Mouse (Mus musculus): ENCODE results near the gene Tent4b.

The Tent4b gene

DNA sequence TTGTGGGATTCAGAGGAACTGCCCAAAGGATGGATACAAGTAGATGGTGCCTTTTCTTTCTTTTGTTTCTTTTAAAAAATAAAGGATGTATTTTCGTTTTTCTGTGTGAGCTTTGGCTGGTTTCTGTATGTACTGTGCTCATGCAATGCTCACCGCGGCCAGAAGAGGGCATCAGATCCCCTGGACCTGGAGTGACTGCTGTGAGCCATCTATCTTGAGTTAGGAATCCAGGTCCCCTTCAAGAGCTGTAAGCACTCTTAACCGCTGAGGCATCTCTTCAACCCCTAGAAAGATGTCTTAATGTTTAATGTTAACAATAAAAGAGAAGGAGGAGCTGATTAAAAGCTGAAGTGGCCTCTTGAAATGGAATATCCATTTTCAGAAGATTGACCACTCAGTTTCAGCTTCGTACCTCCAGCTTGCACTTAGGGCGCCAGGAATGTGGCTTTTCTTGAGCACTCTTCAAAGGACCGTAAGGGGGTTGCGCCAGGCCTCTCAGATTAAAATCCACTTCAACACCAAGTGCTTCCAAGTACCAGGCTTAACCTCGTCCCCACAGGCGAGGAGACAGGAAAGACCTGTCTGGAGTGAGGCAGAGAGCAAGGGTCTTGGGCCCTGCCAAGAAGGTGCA lies 67.3 kb downstream of the Tent4b start:
- Histone ChIP-seq H3K9me3 (ENCODE audit: low read length) (no peaks in the 10 kb centered on the region), H3K36me3 (ENCODE audit: insufficient read depth, low read length) (no peaks in the 10 kb centered on the region), H3K27me3 (ENCODE audit: insufficient read depth, low read length) (peaks cover 28% of the 10 kb centered on the region), H3K4me1 (replicated peaks; ENCODE audit: low read depth, low read length) (peaks cover 26% of the 10 kb centered on the region), H3K4me3 (replicated peaks; ENCODE audit: low read length) (no peak overlapping the region)
- TF ChIP-seq POU5F1 (IDR thresholded peaks at IDR 0.05; ENCODE audit: borderline replicate concordance, low read length) (no peak), CTCF (conservative IDR thresholded peaks at IDR 0.05; ENCODE audit: low read length) (peak; percentile 91)

DNA sequence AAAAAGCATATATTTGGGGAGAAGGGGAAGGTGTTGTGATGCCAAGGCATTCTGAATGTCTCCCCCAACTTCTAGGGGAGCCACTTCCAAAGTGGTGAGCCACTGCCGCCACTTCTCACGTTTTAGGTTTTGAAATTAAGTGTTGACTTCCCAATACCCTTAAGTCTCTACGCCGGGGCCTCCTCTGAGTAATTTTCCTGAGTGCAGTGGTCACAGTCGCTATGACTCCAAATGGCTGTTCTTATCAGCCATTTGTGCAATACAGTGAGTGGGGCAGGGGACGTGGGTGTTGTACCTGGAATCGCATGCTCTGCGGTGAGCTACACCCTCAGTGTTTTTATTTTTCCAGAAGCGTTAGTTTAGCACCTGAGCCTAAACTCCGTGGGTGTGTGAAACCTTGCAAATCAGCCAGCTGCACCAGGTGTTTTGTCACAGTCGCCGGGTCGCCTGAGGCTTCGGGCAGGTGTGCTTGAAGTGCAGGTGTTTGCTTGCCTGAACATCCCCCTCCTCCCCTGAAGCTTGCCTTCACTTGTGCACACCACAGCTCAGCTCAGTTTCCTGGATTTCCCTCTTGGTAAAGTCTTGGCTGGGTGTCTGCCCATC lies 67.9 kb downstream of the Tent4b start:
- no peaks in the 10 kb centered on the region for H3K36me3 ChIP-seq (ENCODE audit: insufficient read depth, low read length)
- peaks cover 34% of the 10 kb centered on the region for H3K27me3 ChIP-seq (ENCODE audit: insufficient read depth, low read length)
- no peaks in the 10 kb centered on the region for H3K9me3 ChIP-seq (ENCODE audit: low read length)
- H3K4me3 ChIP-seq (replicated peaks; ENCODE audit: low read length), result no peak overlapping the region
- H3K4me1 ChIP-seq (replicated peaks; ENCODE audit: low read depth, low read length), result peaks cover 26% of the 10 kb centered on the region
- TF ChIP-seq POU5F1 (IDR thresholded peaks at IDR 0.05; ENCODE audit: borderline replicate concordance, low read length) (no peak), NANOG (IDR thresholded peaks at IDR 0.05; ENCODE audit: borderline replicate concordance, low read length) (no peak), CTCF (conservative IDR thresholded peaks at IDR 0.05; ENCODE audit: low read length) (no peak)

DNA sequence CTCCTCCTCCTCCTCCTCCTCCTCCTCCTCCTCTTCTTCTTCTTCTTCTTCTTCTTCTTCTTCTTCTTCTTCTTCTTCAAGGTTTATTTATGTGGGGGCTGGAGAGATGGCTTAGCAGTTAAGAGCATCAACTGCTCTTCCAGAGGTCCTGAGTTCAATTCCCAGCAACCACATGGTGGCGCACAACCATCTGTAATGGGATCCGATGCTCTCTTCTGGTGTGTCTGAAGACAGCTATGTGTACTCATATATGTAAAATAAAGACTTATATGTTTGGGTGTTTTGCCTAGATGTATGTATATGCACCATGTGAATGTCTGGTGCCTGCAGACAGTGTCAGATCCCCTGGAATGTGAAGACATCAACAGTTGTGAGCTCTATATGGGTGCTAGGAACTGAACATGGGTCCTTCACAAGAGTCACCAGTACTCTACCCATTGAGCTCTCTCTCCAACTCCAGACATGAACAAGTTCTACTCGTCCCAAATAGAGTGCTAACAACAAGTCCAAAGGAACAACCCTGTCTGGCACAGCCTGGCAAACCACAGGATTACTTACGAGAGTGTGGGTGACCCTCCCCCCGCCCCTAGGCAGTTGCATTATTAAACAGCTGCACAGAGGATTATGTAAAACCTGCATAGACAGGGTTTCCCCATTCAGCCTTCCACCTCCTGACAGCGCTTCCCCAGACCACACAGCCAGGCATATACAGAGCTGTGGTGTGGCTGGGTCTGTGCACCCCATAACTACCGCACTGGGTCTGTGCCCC lies 70.3 kb downstream of the Tent4b start:
- H3K27me3 ChIP-seq (ENCODE audit: insufficient read depth, low read length), result peaks cover 58% of the 10 kb centered on the region
- H3K9me3 ChIP-seq (ENCODE audit: low read length), result no peaks in the 10 kb centered on the region
- peaks cover 20% of the 10 kb centered on the region for H3K4me1 ChIP-seq (replicated peaks; ENCODE audit: low read depth, low read length)
- H3K4me3 ChIP-seq (replicated peaks; ENCODE audit: low read length), result no peak overlapping the region
- H3K36me3 ChIP-seq (ENCODE audit: insufficient read depth, low read length), result no peaks in the 10 kb centered on the region
- TF ChIP-seq NANOG (IDR thresholded peaks at IDR 0.05; ENCODE audit: borderline replicate concordance, low read length) (no peak), POU5F1 (IDR thresholded peaks at IDR 0.05; ENCODE audit: borderline replicate concordance, low read length) (no peak), CTCF (conservative IDR thresholded peaks at IDR 0.05; ENCODE audit: low read length) (no peak)

- TF ChIP-seq CTCF (conservative IDR thresholded peaks at IDR 0.05; ENCODE audit: low read length) (peak; percentile 31), NANOG (IDR thresholded peaks at IDR 0.05; ENCODE audit: borderline replicate concordance, low read length) (no peak), POU5F1 (IDR thresholded peaks at IDR 0.05; ENCODE audit: borderline replicate concordance, low read length) (no peak)
- peaks cover 66% of the 10 kb centered on the region for H3K27me3 ChIP-seq (ENCODE audit: insufficient read depth, low read length)
- no peak overlapping the region for H3K4me3 ChIP-seq (replicated peaks; ENCODE audit: low read length)
- peaks cover 20% of the 10 kb centered on the region for H3K4me1 ChIP-seq (replicated peaks; ENCODE audit: low read depth, low read length)
- H3K9me3 ChIP-seq (ENCODE audit: low read length), result no peaks in the 10 kb centered on the region
- H3K36me3 ChIP-seq (ENCODE audit: insufficient read depth, low read length), result no peaks in the 10 kb centered on the region
Observed at GRCm38 (mm10) chr8:88270086-88270485, 71.1 kb downstream of the Tent4b start.

DNA sequence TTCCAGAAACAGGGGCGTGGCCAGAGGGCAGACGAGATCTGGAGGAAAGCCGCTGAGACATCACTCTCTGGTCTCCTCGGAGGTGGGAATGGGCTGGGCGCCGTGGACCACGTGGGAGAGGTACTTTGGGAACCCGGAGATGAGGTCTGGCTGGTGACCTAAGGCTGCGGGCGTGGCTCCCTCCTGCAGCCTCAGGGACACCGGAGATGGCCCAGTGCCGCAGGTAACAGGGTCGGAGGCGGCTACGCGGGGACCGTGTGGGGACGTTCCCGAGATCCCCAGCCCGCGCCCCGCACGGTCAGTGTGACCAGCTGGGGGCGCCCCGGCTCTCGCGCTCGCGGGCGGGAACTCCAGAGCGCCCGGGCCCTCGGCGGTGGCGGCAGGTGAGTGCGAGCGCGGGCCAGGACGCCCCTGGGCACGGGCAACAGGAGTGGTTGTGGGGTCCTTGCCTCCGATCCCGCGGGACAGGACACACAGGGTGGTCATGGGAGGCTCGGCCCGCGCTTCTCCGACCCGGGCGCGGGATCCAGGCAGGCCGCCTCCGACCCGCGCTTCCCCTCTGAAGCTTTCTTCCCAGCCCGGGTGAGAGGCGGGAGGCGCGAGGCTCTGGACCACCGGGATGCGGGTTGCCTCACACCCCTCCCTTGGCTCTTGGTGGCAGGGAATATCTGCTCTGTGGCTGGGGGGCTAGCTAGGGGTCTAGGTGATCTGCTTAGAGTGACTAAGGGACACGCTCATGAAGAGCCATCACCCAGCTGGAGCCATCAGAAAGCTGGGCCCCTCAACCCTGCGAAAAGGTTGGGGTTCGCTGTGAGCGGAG lies 73.4 kb downstream of the Tent4b start, which contains the start of gene Adcy7:
Gene Adcy7 (plus strand): TSS at position 173 of the 820 bp plus-strand sequence.
- peaks cover 78% of the 10 kb centered on the region for H3K27me3 ChIP-seq (ENCODE audit: insufficient read depth, low read length)
- no peaks in the 10 kb centered on the region for H3K9me3 ChIP-seq (ENCODE audit: low read length)
- H3K36me3 ChIP-seq (ENCODE audit: insufficient read depth, low read length), result no peaks in the 10 kb centered on the region
- peak within 1 kb of the TSS; percentile 75 for H3K4me3 ChIP-seq (replicated peaks; ENCODE audit: low read length)
- H3K4me1 ChIP-seq (replicated peaks; ENCODE audit: low read depth, low read length), result peaks cover 11% of the 10 kb centered on the region
- TF ChIP-seq CTCF (conservative IDR thresholded peaks at IDR 0.05; ENCODE audit: low read length) (no peak), POU5F1 (IDR thresholded peaks at IDR 0.05; ENCODE audit: borderline replicate concordance, low read length) (no peak), NANOG (IDR thresholded peaks at IDR 0.05; ENCODE audit: borderline replicate concordance, low read length) (no peak)

- Histone ChIP-seq H3K4me3 (replicated peaks; ENCODE audit: low read length) (peak overlapping the region; percentile 75), H3K9me3 (ENCODE audit: low read length) (no peaks in the 10 kb centered on the region)
- no peak for TF ChIP-seq POU5F1 (IDR thresholded peaks at IDR 0.05; ENCODE audit: borderline replicate concordance, low read length)
Observed at GRCm38 (mm10) chr8:88273051-88273430, 74.0 kb downstream of the Tent4b start.

GRCm38 (mm10) chr8:88274090-88274489 lies 75.1 kb downstream of the Tent4b start:
- Histone ChIP-seq H3K9me3 (ENCODE audit: low read length) (no peaks in the 10 kb centered on the region), H3K4me1 (replicated peaks; ENCODE audit: low read depth, low read length) (peaks cover 11% of the 10 kb centered on the region), H3K36me3 (ENCODE audit: insufficient read depth, low read length) (no peaks in the 10 kb centered on the region), H3K27me3 (ENCODE audit: insufficient read depth, low read length) (peaks cover 73% of the 10 kb centered on the region), H3K4me3 (replicated peaks; ENCODE audit: low read length) (no peak overlapping the region)
- no peak for TF ChIP-seq POU5F1 (IDR thresholded peaks at IDR 0.05; ENCODE audit: borderline replicate concordance, low read length)
- TF ChIP-seq CTCF (conservative IDR thresholded peaks at IDR 0.05; ENCODE audit: low read length), result no peak
- no peak for TF ChIP-seq NANOG (IDR thresholded peaks at IDR 0.05; ENCODE audit: borderline replicate concordance, low read length)

More at GRCm38 (mm10) chr8:88273051-88273430, 74.0 kb downstream of the Tent4b start:
- Histone ChIP-seq H3K27me3 (ENCODE audit: insufficient read depth, low read length) (peaks cover 77% of the 10 kb centered on the region), H3K4me1 (replicated peaks; ENCODE audit: low read depth, low read length) (peaks cover 11% of the 10 kb centered on the region), H3K36me3 (ENCODE audit: insufficient read depth, low read length) (no peaks in the 10 kb centered on the region)

DNA sequence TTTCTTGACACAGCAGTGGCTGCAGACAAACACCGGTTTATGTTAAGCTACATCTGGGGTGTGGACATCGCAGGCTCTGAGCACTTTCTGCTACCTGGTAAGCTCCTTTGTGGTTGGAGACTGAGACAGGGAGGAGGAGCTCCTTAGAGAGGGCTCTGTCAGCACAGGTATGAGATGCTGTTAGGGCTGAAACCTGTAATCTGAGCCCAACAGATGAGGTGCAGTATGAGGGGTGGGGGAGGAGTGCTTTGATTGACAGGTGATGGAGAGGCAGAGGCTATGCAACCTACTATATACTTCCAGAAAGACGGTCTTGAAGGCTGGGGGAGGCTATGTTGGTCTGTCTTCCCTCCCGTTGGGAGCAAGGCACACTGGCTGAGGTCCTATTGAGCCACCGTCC lies 80.2 kb downstream of the Tent4b start:
- Histone ChIP-seq H3K4me1 (replicated peaks; ENCODE audit: low read depth, low read length) (no peaks in the 10 kb centered on the region), H3K4me3 (replicated peaks; ENCODE audit: low read length) (no peak overlapping the region), H3K9me3 (ENCODE audit: low read length) (no peaks in the 10 kb centered on the region), H3K27me3 (ENCODE audit: insufficient read depth, low read length) (peaks cover 33% of the 10 kb centered on the region), H3K36me3 (ENCODE audit: insufficient read depth, low read length) (no peaks in the 10 kb centered on the region)
- TF ChIP-seq NANOG (IDR thresholded peaks at IDR 0.05; ENCODE audit: borderline replicate concordance, low read length), result no peak
- TF ChIP-seq CTCF (conservative IDR thresholded peaks at IDR 0.05; ENCODE audit: low read length), result no peak
- no peak for TF ChIP-seq POU5F1 (IDR thresholded peaks at IDR 0.05; ENCODE audit: borderline replicate concordance, low read length)
